Mouse (Mus musculus) stomach, postnatal 0 days (tissue): ENCODE results near the gene Mylk. TPM values are rescaled to one million over a fixed set of nuclear protein-coding genes. Genes with fewer than 3 reads are reported as not detected.

Source experiments
- ATAC-seq: fragments of 200-750 bp; cut with Nextera tagmentation; 2 replicates; pipeline ENCODE4 v1.8.0; 2017; ENCODE audit not compliant: low FRiP score, low TSS enrichment
- DNase-seq: peaks from one replicate; pipeline ENCODE4 v3.0.0-alpha.2; 2016; ENCODE audit warnings: low spot score
- H3K27ac ChIP-seq: fragments of 300-500 bp; sonication (generic); replicated peaks from 2 replicates; pipeline ENCODE4 v1.5.1; 2014; ENCODE audit warnings: mild to moderate bottlenecking, control low read depth
- H3K27me3 ChIP-seq: fragments of 300-500 bp; sonication (generic); 2 replicates; pipeline ENCODE4 v1.6.1; 2014; ENCODE audit warnings: low read length; ENCODE audit not compliant: control insufficient read depth, insufficient read depth
- H3K36me3 ChIP-seq: fragments of 300-500 bp; sonication (generic); 2 replicates; pipeline ENCODE4 v1.6.1; 2014; ENCODE audit warnings: low read length, mixed read lengths; ENCODE audit not compliant: control insufficient read depth, insufficient read depth
- H3K4me1 ChIP-seq: fragments of 300-500 bp; sonication (generic); replicated peaks from 2 replicates; pipeline ENCODE4 v1.6.1; 2014; ENCODE audit warnings: antibody characterized with exemption; ENCODE audit not compliant: control insufficient read depth, insufficient read depth
- H3K4me2 ChIP-seq: fragments of 300-500 bp; sonication (generic); replicated peaks from 2 replicates; pipeline ENCODE4 v1.6.1; 2014; ENCODE audit warnings: low read depth, mild to moderate bottlenecking, control low read depth, moderate library complexity
- H3K4me3 ChIP-seq: fragments of 300-500 bp; sonication (generic); 2 replicates; pipeline ENCODE4 v1.5.1; 2014; ENCODE audit warnings: low read depth, low read length, control low read depth
- H3K9ac ChIP-seq: fragments of 300-500 bp; sonication (generic); 2 replicates; pipeline ENCODE4 v1.6.1; 2014; ENCODE audit warnings: mild to moderate bottlenecking, low read length, control low read depth, mixed read lengths
- H3K9me3 ChIP-seq: fragments of 300-500 bp; sonication (generic); 2 replicates; pipeline ENCODE4 v1.6.1; 2016; ENCODE audit warnings: low read length; ENCODE audit not compliant: control insufficient read depth
- CTCF ChIP-seq: IDR thresholded peaks from 2 replicates; pipeline ENCODE4 v1.5.1; 2016; ENCODE audit warnings: antibody characterized with exemption, low read depth, mild to moderate bottlenecking, moderate library complexity
- EP300 ChIP-seq: optimal IDR thresholded peaks from 2 replicates; pipeline ENCODE3; 2016; ENCODE audit warnings: antibody characterized with exemption
- WGBS: fragments of 180-500 bp; shearing (Covaris S2); extraction: QIAGEN DNeasy Blood & Tissue Kit; methylation state at CpG from one replicate; pipeline ENCODE4 v1.1.7; 2014; 5-methylcytosine and 5-hydroxymethylcytosine counted together
- polyA plus RNA-seq: library from polyadenylated mRNA; unstranded; fragments of >200 nt; fragmentation: Nextera tagmentation; extraction: Ambion mirVana; gene quantifications from 2 replicates; pipeline ENCODE4 v1.2.1, GENCODE M21; 2015

Mylk gene
- polyA plus RNA-seq, 1 experiment from 2014 or later, result 480 TPM

DNA sequence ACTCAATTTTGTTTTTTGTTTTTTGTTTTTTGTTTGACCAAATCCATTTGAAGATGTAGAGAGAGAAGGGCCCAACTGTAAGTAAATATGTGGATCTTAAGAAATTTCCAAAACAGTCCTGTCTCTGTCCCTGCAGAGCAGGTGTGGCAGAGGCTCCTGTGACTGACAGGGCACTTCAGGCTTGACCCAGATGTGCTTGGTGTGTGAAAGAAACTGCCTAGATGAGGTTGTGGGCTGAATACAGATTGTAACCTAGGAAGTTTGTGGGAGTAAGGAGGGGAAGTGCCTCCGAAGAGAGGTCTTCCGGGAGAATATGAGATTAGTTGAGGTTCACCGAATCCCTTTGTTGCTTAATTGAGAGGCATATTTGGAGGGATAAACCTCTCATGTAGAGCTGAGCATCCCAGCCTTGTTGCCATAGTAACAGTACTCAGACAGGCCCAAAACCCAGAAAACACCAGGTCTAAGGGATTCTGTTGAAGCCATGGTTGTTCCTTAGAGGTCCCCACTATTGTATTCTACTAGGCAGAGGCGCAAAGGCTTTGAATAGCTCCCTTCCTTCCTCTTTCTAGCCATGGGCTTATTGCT, 27.5 kb downstream of the Mylk start:
- no peaks in the 10 kb centered on the region for H3K36me3 ChIP-seq
- no peak overlapping the region for H3K9ac ChIP-seq
- H3K4me1 ChIP-seq, result no peaks in the 10 kb centered on the region
- ATAC-seq, result no peak
- H3K9me3 ChIP-seq, result no peaks in the 10 kb centered on the region
- no peak for DNase-seq
- H3K27ac ChIP-seq, result no peak overlapping the region
- no peak overlapping the region for H3K4me2 ChIP-seq
- 76% methylated on average over 4 of the region's 4 CpGs for WGBS
- H3K27me3 ChIP-seq, result no peaks in the 10 kb centered on the region
- no peak for TF ChIP-seq EP300
- TF ChIP-seq CTCF, result no peak
- no peak overlapping the region for H3K4me3 ChIP-seq

- ATAC-seq (no peak), DNase-seq (no peak)
- no peaks in the 10 kb centered on the region for H3K36me3 ChIP-seq
- no peak overlapping the region for H3K4me3 ChIP-seq
- no peak overlapping the region for H3K27ac ChIP-seq
- no peaks in the 10 kb centered on the region for H3K27me3 ChIP-seq
- no peak overlapping the region for H3K9ac ChIP-seq
- H3K9me3 ChIP-seq, result no peaks in the 10 kb centered on the region
- no peak overlapping the region for H3K4me2 ChIP-seq
- TF ChIP-seq EP300, result no peak
- TF ChIP-seq CTCF, result no peak
- no peaks in the 10 kb centered on the region for H3K4me1 ChIP-seq
- 60% methylated on average over 1 of the region's 1 CpGs for WGBS
Observed at GRCm38 (mm10) chr16:34782442-34782841, 37.4 kb downstream of the Mylk start.

DNA sequence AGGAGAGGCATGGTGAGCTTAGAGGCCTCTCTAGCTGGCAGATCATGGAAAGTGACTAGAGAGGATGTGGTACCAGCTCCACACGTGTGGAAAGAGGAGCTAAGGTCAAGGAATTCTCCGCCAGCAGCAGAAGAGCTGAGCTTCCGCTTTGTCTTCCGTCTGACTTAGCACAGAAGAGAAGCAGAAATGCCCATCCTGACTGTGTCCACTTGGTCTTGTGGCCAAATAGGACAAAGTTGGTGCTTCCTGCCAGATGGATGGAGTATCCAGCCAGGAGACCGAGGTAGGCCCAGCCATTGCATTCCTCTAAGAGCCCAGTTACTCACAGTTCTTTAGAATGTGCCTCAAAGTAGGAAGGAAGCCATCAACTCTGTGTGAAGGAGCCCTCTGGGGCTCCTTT, 38.5 kb downstream of the Mylk start:
- Histone ChIP-seq H3K4me1 (no peaks in the 10 kb centered on the region), H3K36me3 (no peaks in the 10 kb centered on the region), H3K27ac (no peak overlapping the region), H3K9ac (no peak overlapping the region), H3K4me3 (no peak overlapping the region), H3K27me3 (no peaks in the 10 kb centered on the region), H3K4me2 (no peak overlapping the region), H3K9me3 (no peaks in the 10 kb centered on the region)
- 87% methylated on average over 5 of the region's 5 CpGs for WGBS
- DNase-seq (no peak), ATAC-seq (no peak)
- no peak for TF ChIP-seq EP300
- TF ChIP-seq CTCF, result no peak

DNA sequence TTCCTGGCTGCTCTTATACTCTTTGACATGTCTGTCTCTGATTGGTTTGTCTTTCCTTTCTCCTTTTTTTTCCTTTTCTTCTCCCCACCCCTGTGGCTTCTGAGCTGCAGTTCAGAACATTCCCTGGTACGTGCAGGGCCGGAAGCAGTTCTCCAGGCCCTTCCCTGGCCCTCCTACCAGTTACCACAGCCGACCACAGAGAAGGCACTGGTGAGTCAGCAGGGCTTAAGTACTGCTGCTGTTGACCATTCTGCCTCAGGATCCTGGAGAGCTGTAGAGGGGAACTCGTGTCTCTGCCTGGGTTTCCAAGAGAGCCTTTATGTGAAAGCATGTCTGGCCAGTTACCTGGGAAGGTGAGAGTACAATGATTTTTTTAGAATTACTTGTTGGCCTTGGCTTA, 39.7 kb downstream of the Mylk start:
- no peaks in the 10 kb centered on the region for H3K36me3 ChIP-seq
- WGBS, result 53% methylated on average over 4 of the region's 4 CpGs
- ATAC-seq (no peak), DNase-seq (no peak)
- no peak overlapping the region for H3K4me3 ChIP-seq
- no peak overlapping the region for H3K27ac ChIP-seq
- no peaks in the 10 kb centered on the region for H3K27me3 ChIP-seq
- H3K9ac ChIP-seq, result no peak overlapping the region
- TF ChIP-seq CTCF, result no peak
- no peak overlapping the region for H3K4me2 ChIP-seq
- H3K9me3 ChIP-seq, result no peaks in the 10 kb centered on the region
- no peaks in the 10 kb centered on the region for H3K4me1 ChIP-seq

DNA sequence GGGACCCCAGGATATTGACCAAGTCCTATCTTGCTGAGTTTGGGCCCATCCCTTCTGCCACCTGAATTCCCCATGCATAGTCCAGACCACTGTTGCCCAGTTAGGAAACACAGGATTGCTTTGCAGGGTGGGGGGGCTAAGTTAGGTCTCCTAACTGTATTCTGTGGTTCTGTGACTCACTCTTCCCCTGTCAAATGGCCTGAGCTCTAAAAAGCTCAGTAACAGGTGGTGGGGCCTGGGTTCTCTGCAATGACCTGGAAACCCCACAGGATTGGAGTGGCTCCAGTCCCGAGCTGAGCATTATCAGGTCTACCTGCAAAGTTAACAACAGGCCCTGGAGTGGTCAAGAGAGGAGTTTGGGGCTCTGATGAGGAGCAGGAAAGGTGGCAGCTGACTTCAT, 47.5 kb downstream of the Mylk start:
- DNase-seq (no peak), ATAC-seq (no peak)
- no peaks in the 10 kb centered on the region for H3K36me3 ChIP-seq
- H3K4me2 ChIP-seq, result no peak overlapping the region
- H3K4me3 ChIP-seq, result no peak overlapping the region
- no peak for TF ChIP-seq EP300
- no peak for TF ChIP-seq CTCF
- H3K9ac ChIP-seq, result no peak overlapping the region
- H3K27me3 ChIP-seq, result no peaks in the 10 kb centered on the region
- H3K9me3 ChIP-seq, result no peaks in the 10 kb centered on the region
- H3K27ac ChIP-seq, result no peak overlapping the region
- no peaks in the 10 kb centered on the region for H3K4me1 ChIP-seq
- 46% methylated on average over 1 of the region's 1 CpGs for WGBS

DNA sequence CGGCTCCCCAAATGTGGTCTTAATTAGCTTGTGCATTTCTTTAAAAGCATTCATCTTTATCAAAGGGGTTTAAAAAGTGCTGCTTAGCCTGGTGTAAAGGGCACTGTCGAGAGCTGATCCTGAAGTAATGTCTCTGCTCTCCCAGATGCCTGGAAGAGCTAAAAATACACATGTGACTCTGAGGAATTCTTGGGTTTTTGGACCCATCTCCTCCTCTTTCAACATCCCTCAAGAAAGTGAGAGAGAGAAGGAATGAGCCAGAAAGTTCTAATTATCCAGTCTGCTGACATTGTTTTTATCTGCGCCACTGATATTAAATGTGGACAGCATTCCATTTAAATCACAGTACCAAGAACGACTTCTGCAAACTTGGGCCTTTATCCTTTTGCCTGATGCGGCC, 48.0 kb downstream of the Mylk start:
- TF ChIP-seq EP300, result no peak
- TF ChIP-seq CTCF, result no peak
- 57% methylated on average over 5 of the region's 5 CpGs for WGBS
- no peak for ATAC-seq
- Histone ChIP-seq H3K27me3 (no peaks in the 10 kb centered on the region), H3K4me3 (no peak overlapping the region), H3K36me3 (no peaks in the 10 kb centered on the region), H3K9me3 (no peaks in the 10 kb centered on the region), H3K27ac (no peak overlapping the region), H3K4me1 (no peaks in the 10 kb centered on the region), H3K9ac (no peak overlapping the region), H3K4me2 (no peak overlapping the region)
- DNase-seq, result no peak
